Mouse (Mus musculus) kidney, postnatal 10 days (tissue): Measurements from ENCODE around the gene Xrcc6.
"Not testable (repeated sequence)": the region's sequence is repeated elsewhere in the genome, so short reads cannot be mapped to it uniquely, and the experiment has no call there.

Experiments
- DNase-seq: peaks from one replicate; pipeline ENCODE4 v3.0.0; 2021; ENCODE audit warnings: mixed read lengths

The Xrcc6 gene

DNA sequence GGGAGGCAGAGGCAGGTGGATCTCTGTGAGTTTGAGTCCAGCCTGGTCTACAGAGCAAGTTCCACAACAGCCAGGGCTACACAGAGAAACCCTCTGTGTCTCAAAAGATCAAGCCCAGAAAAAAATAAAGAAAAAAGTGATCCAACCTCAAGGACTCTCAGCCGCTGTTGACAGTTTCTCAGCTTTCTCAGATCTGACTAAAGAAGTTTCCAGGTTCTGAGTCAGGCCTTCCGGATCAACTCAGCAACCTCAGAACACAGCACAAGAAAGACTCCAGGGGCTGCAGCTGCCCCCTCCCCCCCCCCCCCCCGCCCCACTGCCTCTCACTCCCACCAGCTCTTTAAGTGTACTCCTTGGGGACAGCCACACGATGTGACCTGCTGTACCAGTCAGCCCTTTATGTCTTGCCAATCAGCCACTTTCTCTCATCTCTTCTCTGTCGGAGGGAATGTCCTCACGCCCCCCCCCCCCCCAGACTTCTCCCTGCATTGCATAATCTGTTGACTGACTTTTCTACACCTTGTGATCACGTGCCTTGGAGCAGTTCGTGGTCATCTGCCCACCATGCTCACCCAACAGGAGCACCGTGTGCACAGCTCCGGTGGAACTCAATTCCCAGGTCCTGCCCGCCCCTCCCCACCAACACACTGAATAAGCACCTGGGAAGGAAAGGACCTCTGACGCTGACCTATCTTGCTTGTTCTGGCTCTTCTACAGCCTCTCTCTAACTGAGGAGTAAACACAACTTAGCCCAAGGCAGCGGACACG, 21.4 kb upstream of the Xrcc6 start:
- DNase-seq, result no peak

DNA sequence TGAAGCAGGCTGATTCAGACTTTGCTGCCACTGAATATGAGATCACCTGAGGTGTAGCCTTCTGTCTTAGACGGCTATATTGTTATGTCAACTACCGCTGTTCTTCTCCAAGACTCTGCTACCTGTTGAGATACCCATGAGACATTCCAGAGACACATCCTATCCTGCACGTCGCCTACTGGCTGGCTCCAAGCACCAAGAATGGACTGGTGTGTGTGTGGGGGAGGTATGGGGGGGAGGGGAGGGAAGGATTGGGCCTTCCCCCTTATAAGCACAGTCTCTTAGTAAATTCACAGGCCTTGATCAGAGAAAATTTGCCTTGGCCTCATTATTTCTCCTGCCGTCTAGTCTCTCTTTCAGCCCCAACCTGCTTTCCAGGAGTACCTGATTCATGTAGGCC, 19.8 kb upstream of the Xrcc6 start:
- DNase-seq, result no peak

DNA sequence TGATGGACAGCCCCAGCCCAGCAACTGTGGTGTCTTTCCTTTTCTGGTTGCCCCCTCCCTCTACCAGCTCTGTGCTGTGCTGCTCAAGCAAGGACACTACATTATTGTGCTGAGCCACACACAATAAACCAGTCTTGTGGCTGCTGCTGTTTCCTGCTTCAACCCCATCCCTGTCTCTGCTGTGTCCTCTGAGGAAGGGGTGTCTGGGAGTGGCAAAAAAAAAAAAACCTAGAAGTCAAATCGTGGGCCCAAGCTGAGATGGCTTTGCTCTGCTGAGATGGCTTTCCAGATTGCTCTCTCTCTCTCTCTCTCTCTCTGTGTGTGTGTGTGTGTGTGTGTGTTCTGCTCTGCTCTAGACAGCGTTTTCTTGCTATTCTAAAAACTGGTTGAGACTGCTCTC, 19.2 kb upstream of the Xrcc6 start:
- DNase-seq, result no peak

DNA sequence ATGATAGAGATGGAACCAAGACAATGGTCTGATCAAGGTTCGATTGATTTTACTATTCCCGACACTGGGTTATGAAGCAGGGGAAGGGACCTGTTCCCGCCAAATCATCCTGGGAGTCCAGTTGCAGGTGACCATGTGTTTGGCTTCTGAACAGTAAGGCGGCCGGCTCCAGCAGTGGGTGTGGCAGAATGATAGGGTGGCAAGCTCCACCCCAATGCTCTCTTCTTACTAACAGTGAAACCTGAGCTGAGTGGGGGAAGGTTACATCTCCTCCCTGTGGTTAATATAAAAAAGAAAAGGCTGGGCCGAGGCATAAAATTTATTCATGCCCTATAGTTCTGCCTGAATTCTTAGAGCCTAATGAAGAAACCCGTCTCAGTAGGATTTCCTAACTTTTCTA, 18.5 kb upstream of the Xrcc6 start:
- DNase-seq, result no peak

DNA sequence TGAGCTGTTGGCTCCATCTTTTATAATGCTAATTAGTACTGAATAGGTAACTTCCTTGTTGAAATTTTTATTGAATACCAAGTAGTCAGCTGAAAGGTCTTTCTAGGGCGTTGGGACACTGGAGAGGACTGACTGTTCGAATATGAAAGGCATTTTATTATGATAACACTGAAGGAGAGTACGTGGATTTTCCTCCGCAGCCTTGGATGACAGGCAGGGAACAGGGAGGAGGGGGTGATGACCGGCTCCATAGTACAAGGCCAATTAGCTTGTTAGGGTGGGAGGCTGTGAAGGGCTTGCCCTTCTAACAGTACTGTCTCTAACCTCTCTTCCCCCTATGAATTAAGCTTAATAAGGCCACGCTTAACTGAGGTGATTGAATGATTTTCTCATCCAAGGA, 18.0 kb upstream of the Xrcc6 start:
- not testable (repeated sequence) for DNase-seq

DNA sequence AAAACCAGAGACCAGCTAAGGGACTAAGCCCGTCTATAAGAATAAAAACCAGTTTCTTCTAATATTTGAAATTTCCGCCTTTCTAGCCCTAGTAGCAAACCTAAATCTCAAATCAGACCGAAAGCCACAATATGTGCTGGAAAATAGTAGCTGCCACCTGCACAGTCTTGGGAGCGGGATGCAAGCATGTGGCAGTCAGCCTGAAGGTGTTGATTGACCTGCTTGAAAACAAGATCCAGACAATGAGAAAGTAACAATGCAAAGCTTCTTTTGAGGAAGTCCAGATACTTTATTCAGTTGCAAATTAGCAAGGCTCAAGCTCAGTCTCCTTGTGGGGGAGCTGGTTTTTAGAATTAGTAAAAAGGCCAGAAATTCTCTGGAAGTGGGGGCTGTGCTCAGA, 17.1 kb upstream of the Xrcc6 start:
- not testable (repeated sequence) for DNase-seq

DNA sequence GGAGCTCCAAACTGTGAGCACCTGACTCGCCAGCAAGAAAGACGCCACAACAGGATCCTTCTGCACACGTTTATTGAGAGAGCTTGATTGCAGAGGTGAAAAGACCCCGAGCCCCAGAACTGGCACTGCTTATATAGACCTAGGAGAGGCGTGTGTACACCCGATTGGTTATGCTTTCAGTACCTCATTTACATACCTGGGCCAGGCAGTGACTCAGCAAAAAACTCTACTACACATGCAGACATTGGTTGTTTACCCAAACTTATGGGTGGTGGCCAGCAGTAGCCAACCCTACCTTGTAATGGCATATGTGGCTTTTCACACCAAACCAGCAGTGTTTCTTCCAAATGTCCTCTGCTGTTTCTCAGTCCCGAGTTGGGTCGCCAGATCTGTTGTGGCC, 12.5 kb upstream of the Xrcc6 start:
- not testable (repeated sequence) for DNase-seq

DNA sequence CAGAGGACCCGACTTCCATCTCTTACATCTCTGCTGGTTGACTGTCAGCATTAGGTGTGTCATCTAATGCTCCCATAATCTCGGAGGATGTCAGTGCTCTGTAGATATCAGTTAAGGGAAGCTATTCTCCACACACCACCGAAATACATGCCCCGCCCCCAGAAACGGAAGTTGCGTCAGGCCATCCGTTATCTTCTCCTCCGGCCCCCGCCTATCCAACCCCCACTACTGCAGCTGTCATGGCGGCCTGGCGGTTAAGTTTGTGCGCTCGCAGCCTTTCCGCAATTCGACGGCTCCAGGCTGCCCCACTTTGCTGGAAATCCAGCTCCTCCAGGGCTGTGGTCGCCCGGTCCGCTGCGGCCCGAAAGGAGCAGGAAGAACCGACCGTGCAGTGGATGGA, 7.3 kb upstream of the Xrcc6 start, which contains the start of gene 1700029P11Rik:
Gene 1700029P11Rik, plus strand, starts transcription at position 220 of the 400 bp plus-strand sequence.
- no peak for DNase-seq

DNA sequence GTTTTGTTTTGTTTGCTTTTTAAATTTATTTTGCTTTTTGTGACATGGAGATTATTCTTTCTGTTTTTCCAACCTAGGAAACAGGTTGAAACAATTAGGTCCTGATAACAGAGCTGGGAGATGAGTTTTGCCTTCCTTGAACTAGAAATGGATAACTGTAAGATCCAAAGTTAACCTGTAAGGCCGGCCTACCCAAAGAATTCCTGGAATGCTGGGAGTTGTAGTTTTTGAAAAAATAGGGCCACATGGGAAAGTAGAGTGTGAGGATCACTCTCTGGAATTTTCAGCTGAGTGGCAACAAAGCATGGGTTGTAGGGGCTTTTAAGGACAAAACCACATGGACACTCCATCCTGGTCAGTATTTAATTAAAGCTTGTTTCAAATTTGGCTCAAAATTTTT, 5.5 kb upstream of the Xrcc6 start:
- no peak for DNase-seq

DNA sequence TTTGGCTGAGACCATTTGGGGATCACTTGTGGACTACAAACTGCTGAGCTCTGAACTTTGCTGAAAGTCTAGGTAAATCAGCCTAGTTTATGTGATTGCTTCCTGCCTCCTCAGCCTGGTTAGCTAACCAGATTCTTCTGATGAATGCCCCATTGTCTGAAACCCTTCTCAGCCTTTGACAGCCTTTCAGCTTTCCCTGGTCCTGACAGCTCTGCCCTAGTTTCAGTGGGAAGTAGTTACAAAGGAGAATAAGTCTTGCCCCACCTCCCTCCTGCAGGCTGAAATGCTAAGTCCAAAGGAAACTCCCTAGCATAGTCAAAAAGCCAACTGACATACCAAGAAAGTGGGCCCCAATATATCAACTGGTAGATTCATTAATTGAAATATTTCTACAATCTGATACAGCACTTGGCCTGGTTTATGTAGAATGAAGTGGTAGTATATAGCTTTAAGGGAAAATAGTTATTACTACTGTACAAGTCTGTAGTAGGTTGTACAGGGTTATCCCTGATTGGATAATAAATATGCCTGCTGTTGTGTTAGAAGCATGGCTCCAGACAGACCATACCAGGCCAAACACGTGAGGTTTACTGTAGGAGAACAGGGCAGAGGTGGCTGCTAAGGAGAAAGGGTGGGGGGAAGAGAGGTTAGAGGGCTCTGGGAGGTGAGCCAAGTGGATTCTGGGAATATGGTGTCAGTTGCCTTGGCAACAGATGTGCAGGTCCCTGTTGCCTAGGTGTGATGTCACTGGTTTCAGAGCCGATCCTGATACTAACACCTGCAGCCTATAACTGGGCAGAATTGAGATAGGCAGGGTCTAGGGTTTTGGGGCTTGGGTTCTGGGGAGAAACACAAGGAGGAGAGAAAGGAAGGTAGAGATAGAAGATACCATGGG, 2.1 kb upstream of the Xrcc6 start:
- DNase-seq, result no peak

DNA sequence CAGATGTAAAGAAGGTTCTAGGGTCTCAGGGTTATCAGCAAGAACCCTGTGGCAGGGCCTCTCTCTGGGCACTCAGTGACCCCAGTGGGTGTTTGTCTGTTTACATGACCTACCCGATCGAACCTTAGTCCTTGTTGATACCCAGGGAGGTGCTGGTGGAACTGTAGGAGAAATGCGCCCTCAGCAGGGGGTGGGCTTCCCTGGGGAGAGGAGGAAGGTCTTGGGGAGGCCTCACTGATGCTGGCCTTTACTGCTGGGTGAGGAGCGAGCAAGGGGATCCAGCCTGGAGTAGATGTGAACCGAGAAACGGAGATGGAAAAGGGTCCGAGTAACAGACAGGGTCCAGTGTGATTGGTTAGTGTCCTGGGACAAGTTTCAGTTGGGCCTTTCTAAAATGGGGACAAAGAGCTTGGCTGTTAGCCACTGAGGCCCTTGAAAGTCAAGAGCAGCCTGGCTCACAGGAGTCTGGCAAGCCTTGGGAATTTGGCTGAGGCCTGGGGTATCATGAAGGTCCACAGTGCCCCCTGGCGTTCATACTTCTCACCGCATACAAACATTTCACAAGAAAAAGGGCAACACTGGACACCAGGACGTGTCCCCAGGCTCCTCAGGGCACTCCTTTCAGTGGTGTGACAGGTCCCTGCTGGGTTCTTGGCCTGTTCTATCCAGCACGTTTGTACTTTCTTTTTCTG, 1.9 kb downstream of the Xrcc6 start:
- peak; percentile 93 for DNase-seq

DNA sequence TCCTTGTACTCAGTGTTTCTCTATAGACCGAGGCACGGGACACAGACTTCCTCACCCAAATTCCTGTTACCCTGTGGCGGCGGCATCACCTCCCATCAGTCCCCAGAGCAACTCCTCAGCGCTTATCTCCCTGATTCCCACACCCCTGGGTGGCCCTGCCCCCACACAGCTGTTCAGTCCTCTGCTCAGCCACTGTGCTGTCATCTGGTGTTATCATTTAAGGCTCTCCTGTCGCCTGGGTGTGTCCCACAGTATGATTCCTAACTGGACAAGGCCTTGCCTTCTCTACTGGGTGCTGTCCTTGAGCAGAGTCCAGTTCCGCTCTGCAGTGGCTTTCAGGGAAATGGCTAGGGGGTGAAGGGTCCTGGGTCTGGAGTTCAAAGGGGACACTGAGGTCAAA, 2.9 kb downstream of the Xrcc6 start:
- DNase-seq, result no peak

DNA sequence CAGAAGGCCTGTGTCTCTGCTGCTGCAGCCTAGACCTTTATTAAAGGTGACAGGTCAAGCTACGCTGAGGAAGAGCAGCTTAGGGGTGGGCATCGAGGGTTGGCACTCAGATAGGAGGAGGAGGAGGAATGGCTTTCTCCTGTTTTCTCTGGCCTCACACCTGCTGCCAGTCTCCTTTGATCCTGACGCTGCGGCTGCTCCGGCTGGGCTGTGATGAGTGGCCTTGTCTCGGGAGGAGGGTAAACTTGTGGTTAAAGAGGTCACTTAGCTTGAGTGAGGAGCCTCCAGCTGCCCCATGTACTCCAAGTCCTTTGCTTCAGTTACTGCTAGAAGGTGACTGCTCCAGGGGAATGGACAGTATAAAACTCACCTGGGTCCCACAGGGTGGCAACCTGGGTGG, 6.4 kb downstream of the Xrcc6 start:
- no peak for DNase-seq

DNA sequence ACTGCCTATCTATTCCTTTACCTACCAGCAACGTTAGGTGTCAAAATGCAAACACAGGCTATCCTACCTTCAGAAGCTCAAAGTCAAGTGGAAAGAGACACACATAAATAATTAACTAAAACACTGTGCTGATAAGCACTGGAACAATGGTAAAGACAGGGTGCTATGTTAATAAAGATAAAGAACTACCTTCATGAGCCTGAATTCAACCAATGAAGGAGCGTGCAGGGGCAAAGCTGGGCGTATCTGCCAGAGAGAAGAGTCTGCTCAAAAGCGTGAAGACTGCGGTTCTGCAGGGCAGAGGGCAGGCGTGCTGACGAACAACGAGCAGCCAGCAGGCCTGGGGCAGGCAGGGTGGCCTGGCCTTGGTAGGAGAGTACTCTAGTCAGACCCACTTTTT, 16.6 kb downstream of the Xrcc6 start:
- DNase-seq, result no peak

DNA sequence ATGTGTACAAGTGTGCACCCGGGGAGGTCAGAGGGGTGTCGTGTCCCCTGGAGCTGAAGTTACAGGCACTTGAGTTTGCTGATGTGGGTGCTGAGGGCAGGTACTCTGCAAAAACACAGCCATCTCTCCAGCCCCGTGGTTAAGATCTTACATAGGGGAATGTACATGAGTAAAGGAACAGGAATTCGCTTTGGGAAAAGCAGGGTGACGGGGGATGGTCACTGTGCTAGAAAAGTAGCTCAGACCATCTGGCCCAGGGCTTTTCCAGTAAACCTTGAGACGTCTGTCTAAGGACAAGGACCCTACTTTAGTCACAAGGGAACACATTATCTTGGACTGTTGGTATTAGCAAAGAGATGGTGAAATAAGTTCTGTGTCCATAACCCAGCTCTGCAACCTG, 24.3 kb downstream of the Xrcc6 start:
- no peak for DNase-seq

DNA sequence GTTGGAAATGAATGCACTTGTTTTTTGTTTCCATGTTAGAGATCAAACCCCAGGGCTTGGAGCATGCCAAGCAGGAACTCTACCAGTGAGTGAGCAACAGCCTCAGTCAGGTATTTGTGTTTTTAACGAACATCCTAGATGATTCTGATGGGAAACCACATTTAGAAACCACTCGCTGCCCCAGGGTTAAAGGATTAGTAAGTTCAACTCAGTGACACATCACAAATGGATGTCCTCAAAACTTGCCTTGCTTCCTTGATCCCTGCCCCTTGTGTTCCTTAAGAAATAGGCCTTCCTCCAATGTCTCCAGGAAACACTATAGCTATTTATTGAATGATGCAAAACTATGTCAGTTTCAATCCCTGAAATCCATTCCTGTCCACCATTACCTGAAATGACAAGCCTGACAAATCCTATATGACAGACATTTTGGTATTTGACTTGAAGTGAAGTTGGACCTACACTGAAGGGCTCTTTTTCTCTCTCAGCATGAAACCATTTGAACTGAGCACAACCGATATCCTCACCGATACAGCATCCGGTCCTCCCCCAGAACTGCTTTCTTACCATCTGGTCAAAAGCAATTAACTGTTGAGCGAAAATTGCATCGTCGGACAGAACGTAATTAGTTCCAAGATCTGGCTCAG, 27.2 kb downstream of the Xrcc6 start:
- DNase-seq, result no peak

DNA sequence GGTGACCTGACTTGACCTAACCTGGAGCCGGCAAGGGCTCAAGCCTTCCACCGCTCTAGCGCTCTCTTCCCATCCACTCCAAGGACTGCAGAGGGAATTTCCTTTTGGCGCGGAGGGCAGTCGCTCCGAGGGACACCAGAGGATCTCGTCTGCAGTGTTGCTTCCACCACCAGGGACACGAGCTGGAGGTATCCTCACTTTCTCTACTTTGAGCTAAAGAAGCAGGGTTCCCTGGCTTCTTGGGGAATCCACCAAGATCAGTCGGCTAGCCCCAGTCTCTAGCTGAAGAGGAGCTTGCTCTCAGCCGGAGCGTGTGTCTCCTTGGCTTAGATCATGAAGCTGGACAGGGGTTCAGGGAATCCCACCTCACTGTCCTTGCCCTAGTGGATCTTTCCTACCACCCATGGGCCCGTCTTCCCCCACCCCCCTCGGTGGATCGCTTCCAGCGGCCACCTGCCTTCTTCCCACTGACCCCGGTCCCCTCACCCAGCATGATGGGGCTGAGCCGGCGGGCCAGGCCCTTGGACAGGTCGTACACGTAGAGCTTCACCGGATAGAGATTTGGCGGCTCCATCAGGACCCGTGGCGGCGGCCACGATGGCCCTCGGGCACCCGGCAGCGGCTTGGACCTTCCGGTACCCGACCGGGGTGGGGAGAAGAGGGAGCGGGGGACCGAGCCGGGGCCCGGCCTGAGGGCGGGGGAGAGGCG, 27.9 kb downstream of the Xrcc6 start:
- peak; percentile 52 for DNase-seq

DNA sequence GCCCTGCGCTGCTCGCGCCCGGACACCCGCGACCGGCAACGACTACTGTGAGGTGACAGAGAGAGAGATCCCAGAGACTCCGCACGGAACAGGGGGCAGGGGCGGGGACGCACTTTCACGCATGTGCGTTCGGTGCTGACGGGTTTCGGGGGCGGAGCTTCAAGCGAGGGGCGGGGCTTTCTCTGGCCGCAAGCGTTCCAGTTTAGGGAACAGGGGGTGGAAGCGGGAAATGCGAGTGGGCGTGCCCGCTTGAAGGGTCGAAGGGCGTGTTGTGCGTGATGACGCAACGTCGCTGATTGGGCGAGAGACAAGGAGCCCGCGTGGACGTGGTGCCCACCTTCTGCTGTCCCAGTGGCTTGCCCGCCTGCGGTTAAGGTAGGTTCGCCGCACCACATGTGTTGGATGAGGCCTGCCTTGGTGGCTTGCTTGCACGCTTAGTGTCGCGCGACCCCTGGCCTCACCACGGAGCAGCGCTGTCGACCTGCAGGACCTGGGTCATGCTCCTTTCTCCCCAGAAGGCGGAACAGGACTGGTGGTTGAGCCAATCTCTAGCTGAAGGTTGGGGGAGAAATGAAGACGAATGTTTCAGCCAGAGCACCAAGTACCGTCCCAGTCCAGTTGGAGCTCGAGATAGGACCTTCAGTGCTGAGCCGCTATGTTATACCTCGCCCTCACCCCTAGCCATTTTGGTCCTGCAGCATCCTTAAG, 28.6 kb downstream of the Xrcc6 start:
- peak; percentile 100 for DNase-seq

DNA sequence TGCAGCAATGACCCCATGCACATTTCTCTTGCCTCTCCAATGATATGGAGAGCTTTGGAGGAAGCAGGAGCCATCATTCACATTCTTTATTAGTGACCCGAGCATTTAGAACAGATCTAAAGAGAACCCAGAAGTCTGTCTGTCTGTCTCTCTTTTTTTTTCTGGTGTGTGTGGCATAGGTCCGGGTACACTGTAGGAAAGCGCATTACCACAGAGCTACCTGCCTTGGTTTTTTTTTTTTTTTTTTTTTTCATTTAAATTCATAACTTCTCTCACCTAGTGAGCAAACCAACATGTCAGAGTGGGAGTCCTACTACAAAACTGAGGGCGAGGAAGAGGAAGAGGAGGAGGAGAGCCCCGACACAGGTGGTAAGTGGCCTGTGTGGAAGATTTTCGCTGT, 29.2 kb downstream of the Xrcc6 start:
- no peak for DNase-seq

DNA sequence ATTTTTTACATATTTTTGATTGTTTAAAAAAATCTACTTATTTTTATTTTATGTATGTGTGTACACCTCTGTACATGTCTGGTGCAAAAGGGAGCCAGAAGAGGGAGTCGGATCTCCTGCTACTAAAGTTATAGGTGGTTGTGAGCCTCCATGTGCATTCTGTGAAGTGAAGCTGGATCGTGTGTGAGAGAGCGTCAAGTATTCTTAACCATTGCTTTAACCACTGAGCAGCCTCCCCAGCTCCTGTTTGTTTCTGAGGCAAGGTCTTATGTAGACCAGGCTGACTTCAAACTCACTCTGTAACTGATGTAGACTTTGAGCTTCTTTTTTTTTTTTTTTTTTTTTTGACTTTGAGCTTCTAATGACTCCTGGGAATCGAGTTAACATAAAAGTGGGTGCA, 29.8 kb downstream of the Xrcc6 start:
- DNase-seq, result no peak

DNA sequence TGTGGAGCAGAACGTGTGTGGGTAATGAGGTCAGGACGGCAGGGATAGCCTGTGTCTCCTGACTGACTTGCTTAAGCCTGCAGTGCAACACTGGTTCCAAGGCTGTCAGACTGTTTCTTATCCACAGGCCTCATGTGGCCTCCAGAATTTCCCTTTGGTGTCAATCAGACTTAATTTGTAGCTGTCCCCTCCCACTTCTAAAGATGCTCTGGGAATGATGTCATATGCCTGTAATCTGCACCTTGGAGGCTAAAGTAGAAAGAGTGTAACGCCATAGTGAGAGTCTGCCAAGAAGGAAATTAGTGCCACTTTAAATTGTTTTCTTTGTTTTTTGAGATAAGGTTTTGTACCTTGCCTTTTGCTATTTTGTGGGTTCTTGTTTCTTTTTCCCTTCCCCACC, 31.7 kb downstream of the Xrcc6 start:
- no peak for DNase-seq
